Mouse (Mus musculus): ENCODE measurements around the gene Tmem44.
"Not testable (repeated sequence)": the region's sequence is repeated elsewhere in the genome, so short reads cannot be mapped to it uniquely, and the experiment has no call there.

DNA sequence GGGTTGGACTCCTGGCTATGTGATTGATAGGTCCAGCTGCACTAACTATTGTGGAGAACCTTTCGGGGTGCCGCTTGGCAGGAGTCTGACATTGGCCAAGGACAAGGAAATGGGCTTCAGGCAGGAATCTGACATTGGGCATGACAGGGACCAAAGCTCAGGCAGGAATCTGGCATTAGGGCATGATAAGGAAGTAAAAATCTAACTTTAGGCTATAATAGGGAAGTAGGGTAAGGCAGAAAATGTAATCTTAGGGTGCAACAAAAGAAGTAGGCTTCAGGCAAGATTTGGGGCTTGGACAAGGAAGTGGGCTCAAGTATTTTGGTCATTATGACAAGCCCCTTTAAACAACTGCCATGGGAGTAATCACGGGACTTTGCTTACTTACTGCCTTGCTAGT lies 85.9 kb downstream of the Tmem44 start:
- not testable (repeated sequence) for TF ChIP-seq CTCF (IDR thresholded peaks at IDR 0.05; ENCODE audit: borderline replicate concordance, control insufficient read depth, extremely low read depth, insufficient read depth, low read length, poor library complexity); POLR2A (IDR thresholded peaks at IDR 0.05; ENCODE audit: control insufficient read depth, extremely low read depth, insufficient read depth, low read length, poor library complexity)

All from thymus, adult 2 months (tissue).